Mouse (Mus musculus): ENCODE measurements at regions not wholly inside any gene's neighbourhood (a gene's known extent, or its start where the extent isn't known, plus 50 kb on each side); places are given as distances from the start of the nearest gene placed in this dataset.

GRCm38 (mm10) chr2:11005806-11006205 is 166.1 kb upstream of the Prkcq start:
- TF ChIP-seq CHD2 (IDR thresholded peaks at IDR 0.05; ENCODE audit: low read depth, low read length): no peak
- TF ChIP-seq ZNF384 (IDR thresholded peaks at IDR 0.05; ENCODE audit: low read depth, low read length): no peak
- TF ChIP-seq ZC3H11A (IDR thresholded peaks at IDR 0.05; ENCODE audit: borderline replicate concordance, low read depth, low read length): no peak
